Mouse (Mus musculus): ENCODE results near the gene Crip1. TPM values are rescaled to one million over a fixed set of nuclear protein-coding genes. Genes with fewer than 3 reads are reported as not detected.
"Not testable (repeated sequence)": the region's sequence is repeated elsewhere in the genome, so short reads cannot be mapped to it uniquely, and the experiment has no call there.

The Crip1 gene
- polyA plus RNA-seq, 2 experiments from 2014 or later = 784 to 1,045 TPM

GRCm38 (mm10) chr12:113185442-113186291 lies 39.6 kb downstream of the Crip1 start, which contains the start of gene Tmem121:
TSS of gene Tmem121 (plus strand) at chr12:113185930.
- no peak for ATAC-seq

- no peak for ATAC-seq
Measured at GRCm38 (mm10) chr12:113186326-113187010, 40.4 kb downstream of the Crip1 start.

- ATAC-seq = no peak
Measured at GRCm38 (mm10) chr12:113187011-113187375, 40.9 kb downstream of the Crip1 start.

GRCm38 (mm10) chr12:113187584-113188295 lies 41.6 kb downstream of the Crip1 start:
- ATAC-seq = peak; percentile 88

GRCm38 (mm10) chr12:113188349-113189055 lies 42.4 kb downstream of the Crip1 start:
- no peak for ATAC-seq

- no peak for ATAC-seq
Measured at GRCm38 (mm10) chr12:113193423-113193822, 47.3 kb downstream of the Crip1 start.

GRCm38 (mm10) chr12:113199132-113199531 lies 53.0 kb downstream of the Crip1 start:
- ATAC-seq = not testable (repeated sequence)

- no peak for ATAC-seq
Measured at GRCm38 (mm10) chr12:113201301-113201700, 55.2 kb downstream of the Crip1 start.

GRCm38 (mm10) chr12:113202008-113202407 lies 55.9 kb downstream of the Crip1 start:
- ATAC-seq = no peak

Other genes with a start within 250 kb of the Crip1 start
- gene Jag2, start 216.5 kb upstream of the Crip1 start, polyA plus RNA-seq (2017; shearing (Covaris generic)) = 1 to 10 TPM; 1.1 to 2.0 TPM
- 10 to 100 TPM; 38.1 to 42.5 TPM for gene Nudt14, start 204.2 kb upstream of the Crip1 start, polyA plus RNA-seq (2017; shearing (Covaris generic))
- 1 to 10 TPM; 7.8 to 8.7 TPM for gene Btbd6, start 169.8 kb upstream of the Crip1 start, polyA plus RNA-seq (2017; shearing (Covaris generic))
- 10 to 100 TPM; 26.9 to 32.7 TPM for gene Brf1, start 145.6 kb upstream of the Crip1 start, polyA plus RNA-seq (2017; shearing (Covaris generic))
- 1 to 10 TPM; 5.8 to 7.3 TPM for gene Pacs2, start 131.8 kb upstream of the Crip1 start, polyA plus RNA-seq (2017; shearing (Covaris generic))
- not detected for gene Tex22, start 71.8 kb upstream of the Crip1 start, polyA plus RNA-seq (2017; shearing (Covaris generic))
- 10 to 100 TPM in 1 of 2 experiments, 1 to 10 TPM in 1; 9.6 to 15.1 TPM for gene Mta1, start 48.0 kb upstream of the Crip1 start, polyA plus RNA-seq (2017; shearing (Covaris generic))
- 1 to 10 TPM; 5.7 to 6.9 TPM for gene Crip2, start 6.1 kb upstream of the Crip1 start, polyA plus RNA-seq (2017; shearing (Covaris generic))
- gene Tedc1, start 10.1 kb downstream of the Crip1 start, polyA plus RNA-seq (2017; shearing (Covaris generic)) = 1 to 10 TPM; 1.5 to 3.3 TPM
- gene Tmem121, start 39.6 kb downstream of the Crip1 start, polyA plus RNA-seq (2017; shearing (Covaris generic)) = not detected

Data from CD4-positive, CD25-positive, alpha-beta regulatory T cell, adult 4 months (primary cell).